Mouse (Mus musculus): ENCODE measurements around the gene Olfr262.

GRCm38 (mm10) chr19:12260732-12261131 is 19.3 kb upstream of the Olfr262 start, which contains the start of gene Olfr235:
- TF ChIP-seq CTCF (IDR thresholded peaks at IDR 0.05 in 2 of 3, conservative IDR thresholded peaks at IDR 0.05 in 1 of 3; ENCODE audit: control insufficient read depth in 1 of 3, insufficient read depth in 1 of 3, low read depth in 2 of 3, low read length in 3 of 3, poor library complexity in 1 of 3, severe bottlenecking in 1 of 3): no peak
- no peak for TF ChIP-seq EP300 (IDR thresholded peaks at IDR 0.05; ENCODE audit: low read depth in 1 of 2, low read length in 2 of 2)
- TF ChIP-seq GATA1 (IDR thresholded peaks at IDR 0.05; ENCODE audit: low read depth, low read length): no peak
